Mouse (Mus musculus): Measurements from ENCODE around the gene Rln1. TPM values are rescaled to one million over a fixed set of nuclear protein-coding genes. Genes with fewer than 3 reads are reported as not detected.
A peak's percentile ranks its signal among the peaks of the same experiment; 100 is the strongest.

Rln1 gene
- polyA plus RNA-seq, 1 experiment from 2014 or later: 2.2 TPM

GRCm38 (mm10) chr19:29323416-29324049, 10.9 kb downstream of the Rln1 start:
- Histone ChIP-seq H3K9me3 (no peaks in the 10 kb centered on the region), H3K4me1 (replicated peaks) (peaks cover 9% of the 10 kb centered on the region), H3K27ac (no peak overlapping the region), H3K27me3 (ENCODE audit: insufficient read depth, poor library complexity, severe bottlenecking) (peaks cover 18% of the 10 kb centered on the region; the same call in 1 of the 2 replicates), H3K36me3 (no peaks in the 10 kb centered on the region), H3K4me3 (no peak overlapping the region)
- DNase-seq (ENCODE audit: low spot score): no peak
- WGBS: 75% methylated on average over 8 of the region's 8 CpGs

GRCm38 (mm10) chr19:29312661-29313060, 21.8 kb downstream of the Rln1 start:
- Histone ChIP-seq H3K36me3 (peaks cover 37% of the 10 kb centered on the region), H3K27ac (no peak overlapping the region), H3K4me1 (replicated peaks) (no peaks in the 10 kb centered on the region), H3K4me3 (no peak overlapping the region), H3K9me3 (peaks cover 11% of the 10 kb centered on the region), H3K27me3 (ENCODE audit: insufficient read depth, poor library complexity, severe bottlenecking) (no peaks in the 10 kb centered on the region)
- DNase-seq (ENCODE audit: low spot score): no peak
- 59% methylated on average over 7 of the region's 7 CpGs for whole genome bisulfite sequencing

GRCm38 (mm10) chr19:29311791-29312190, 22.7 kb downstream of the Rln1 start:
- DNase-seq (ENCODE audit: low spot score): no peak
- H3K27ac ChIP-seq: no peak overlapping the region
- peaks cover 11% of the 10 kb centered on the region for H3K9me3 ChIP-seq
- H3K4me1 ChIP-seq (replicated peaks): no peaks in the 10 kb centered on the region
- H3K4me3 ChIP-seq: no peak overlapping the region
- no peaks in the 10 kb centered on the region for H3K27me3 ChIP-seq (ENCODE audit: insufficient read depth, poor library complexity, severe bottlenecking)
- WGBS: 97% methylated on average over 8 of the region's 8 CpGs
- peaks cover 40% of the 10 kb centered on the region for H3K36me3 ChIP-seq

DNA sequence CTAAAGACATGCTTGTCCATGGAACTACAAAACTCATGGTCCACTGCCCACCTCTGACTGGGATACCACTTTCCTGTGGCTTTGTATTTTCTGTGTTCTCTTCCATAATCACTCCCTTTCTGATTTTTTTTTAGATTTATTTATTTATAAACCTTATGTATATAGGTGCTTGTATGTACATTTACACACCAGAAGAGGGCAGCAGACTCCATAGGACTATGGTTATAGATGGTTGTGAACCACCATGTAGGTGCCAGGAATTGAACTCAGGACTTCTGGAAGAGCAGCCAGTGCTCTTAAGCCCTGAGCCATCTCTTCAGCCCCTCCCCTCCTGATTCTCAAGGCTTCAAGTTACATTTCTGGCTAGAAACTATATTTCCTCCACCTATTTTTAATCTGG, 25.6 kb downstream of the Rln1 start:
- H3K4me1 ChIP-seq (replicated peaks): no peaks in the 10 kb centered on the region
- H3K9me3 ChIP-seq: no peaks in the 10 kb centered on the region
- no peak for DNase-seq (ENCODE audit: low spot score)
- H3K27ac ChIP-seq: no peak overlapping the region
- peaks cover 36% of the 10 kb centered on the region for H3K36me3 ChIP-seq
- no peak overlapping the region for H3K4me3 ChIP-seq
- H3K27me3 ChIP-seq (ENCODE audit: insufficient read depth, poor library complexity, severe bottlenecking): no peaks in the 10 kb centered on the region

- H3K36me3 ChIP-seq: peaks cover 54% of the 10 kb centered on the region
- H3K4me1 ChIP-seq (replicated peaks): no peaks in the 10 kb centered on the region
- no peak overlapping the region for H3K4me3 ChIP-seq
- H3K9me3 ChIP-seq: no peaks in the 10 kb centered on the region
- H3K27ac ChIP-seq: no peak overlapping the region
- H3K27me3 ChIP-seq (ENCODE audit: insufficient read depth, poor library complexity, severe bottlenecking): no peaks in the 10 kb centered on the region
- 94% methylated on average over 2 of the region's 2 CpGs for WGBS
- no peak for DNase-seq (ENCODE audit: low spot score)
Measured at GRCm38 (mm10) chr19:29302119-29302518, 32.4 kb downstream of the Rln1 start.

GRCm38 (mm10) chr19:29300919-29301318, 33.6 kb downstream of the Rln1 start:
- no peak for DNase-seq (ENCODE audit: low spot score)
- Histone ChIP-seq H3K9me3 (no peaks in the 10 kb centered on the region), H3K4me3 (no peak overlapping the region), H3K36me3 (peaks cover 58% of the 10 kb centered on the region), H3K4me1 (replicated peaks) (no peaks in the 10 kb centered on the region), H3K27ac (no peak overlapping the region), H3K27me3 (ENCODE audit: insufficient read depth, poor library complexity, severe bottlenecking) (no peaks in the 10 kb centered on the region)
- 92% methylated on average over 13 of the region's 13 CpGs for WGBS

GRCm38 (mm10) chr19:29297366-29297765, 37.1 kb downstream of the Rln1 start:
- Histone ChIP-seq H3K27me3 (ENCODE audit: insufficient read depth, poor library complexity, severe bottlenecking) (no peaks in the 10 kb centered on the region), H3K4me1 (replicated peaks) (no peaks in the 10 kb centered on the region), H3K27ac (no peak overlapping the region), H3K4me3 (no peak overlapping the region), H3K36me3 (peaks cover 52% of the 10 kb centered on the region), H3K9me3 (no peaks in the 10 kb centered on the region)
- WGBS: 95% methylated on average over 1 of the region's 1 CpGs
- no peak for DNase-seq (ENCODE audit: low spot score)

GRCm38 (mm10) chr19:29296166-29296565, 38.3 kb downstream of the Rln1 start:
- Histone ChIP-seq H3K9me3 (no peaks in the 10 kb centered on the region), H3K4me3 (no peak overlapping the region), H3K27ac (no peak overlapping the region), H3K36me3 (peaks cover 58% of the 10 kb centered on the region), H3K4me1 (replicated peaks) (no peaks in the 10 kb centered on the region), H3K27me3 (ENCODE audit: insufficient read depth, poor library complexity, severe bottlenecking) (no peaks in the 10 kb centered on the region)
- DNase-seq (ENCODE audit: low spot score): no peak

GRCm38 (mm10) chr19:29294756-29295155, 39.7 kb downstream of the Rln1 start:
- 71% methylated on average over 2 of the region's 2 CpGs for WGBS
- no peak overlapping the region for H3K4me3 ChIP-seq
- no peak for DNase-seq (ENCODE audit: low spot score)
- H3K9me3 ChIP-seq: no peaks in the 10 kb centered on the region
- no peak overlapping the region for H3K27ac ChIP-seq
- peaks cover 54% of the 10 kb centered on the region for H3K36me3 ChIP-seq
- no peaks in the 10 kb centered on the region for H3K4me1 ChIP-seq (replicated peaks)
- H3K27me3 ChIP-seq (ENCODE audit: insufficient read depth, poor library complexity, severe bottlenecking): no peaks in the 10 kb centered on the region

- no peak for DNase-seq (ENCODE audit: low spot score)
- peaks cover 36% of the 10 kb centered on the region for H3K36me3 ChIP-seq
- no peak overlapping the region; the same call in 1 of the 2 replicates for H3K27ac ChIP-seq
- H3K4me1 ChIP-seq (replicated peaks): 0 out of 2 replicates have a peak, but pooled peaks cover 1% of the 10 kb centered on the region
- H3K27me3 ChIP-seq (ENCODE audit: insufficient read depth, poor library complexity, severe bottlenecking): no peaks in the 10 kb centered on the region
- H3K9me3 ChIP-seq: no peaks in the 10 kb centered on the region
- no peak overlapping the region for H3K4me3 ChIP-seq
- WGBS: 81% methylated on average over 4 of the region's 4 CpGs
Measured at GRCm38 (mm10) chr19:29292546-29292945, 41.9 kb downstream of the Rln1 start.

DNA sequence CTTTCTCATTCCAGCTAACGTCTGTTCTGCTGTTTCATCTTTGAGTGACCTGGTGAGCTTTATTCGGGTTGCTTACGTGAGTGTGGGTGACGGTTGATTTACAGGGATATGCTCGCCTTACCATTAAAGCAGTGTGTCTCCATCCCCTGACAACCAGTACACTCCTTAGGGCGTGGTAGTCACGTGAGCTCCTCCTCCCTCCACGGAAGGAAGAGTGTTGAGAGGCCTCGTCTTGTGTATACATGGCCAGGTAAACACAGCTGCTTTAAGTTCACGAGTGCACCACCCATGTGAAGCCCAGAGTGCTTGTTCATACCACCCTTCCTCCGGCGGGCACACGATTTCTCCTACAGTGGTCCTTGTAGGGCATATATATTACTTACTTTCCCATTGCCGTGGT, 42.9 kb downstream of the Rln1 start:
- Histone ChIP-seq H3K4me3 (no peak overlapping the region), H3K4me1 (replicated peaks) (0 out of 2 replicates have a peak, but pooled peaks cover 3% of the 10 kb centered on the region), H3K36me3 (peaks cover 33% of the 10 kb centered on the region), H3K27me3 (ENCODE audit: insufficient read depth, poor library complexity, severe bottlenecking) (no peaks in the 10 kb centered on the region), H3K9me3 (no peaks in the 10 kb centered on the region), H3K27ac (no peak overlapping the region)
- WGBS: 87% methylated on average over 14 of the region's 14 CpGs
- no peak for DNase-seq (ENCODE audit: low spot score)

GRCm38 (mm10) chr19:29287863-29288262, 46.6 kb downstream of the Rln1 start:
- Histone ChIP-seq H3K36me3 (peaks cover 36% of the 10 kb centered on the region), H3K9me3 (no peaks in the 10 kb centered on the region), H3K27ac (no peak overlapping the region), H3K27me3 (ENCODE audit: insufficient read depth, poor library complexity, severe bottlenecking) (no peaks in the 10 kb centered on the region), H3K4me3 (no peak overlapping the region), H3K4me1 (replicated peaks) (peaks cover 16% of the 10 kb centered on the region)
- no peak for DNase-seq (ENCODE audit: low spot score)
- 63% methylated on average over 8 of the region's 8 CpGs for WGBS

- no peaks in the 10 kb centered on the region for H3K9me3 ChIP-seq
- DNase-seq (ENCODE audit: low spot score): peak; percentile 33
- H3K36me3 ChIP-seq: peaks cover 16% of the 10 kb centered on the region
- H3K4me1 ChIP-seq (replicated peaks): peaks cover 16% of the 10 kb centered on the region
- H3K27ac ChIP-seq: peak overlapping the region; percentile 57
- 25% methylated on average over 7 of the region's 7 CpGs for WGBS
- no peaks in the 10 kb centered on the region for H3K27me3 ChIP-seq (ENCODE audit: insufficient read depth, poor library complexity, severe bottlenecking)
- H3K4me3 ChIP-seq: no peak overlapping the region
Measured at GRCm38 (mm10) chr19:29285451-29285869, 49.0 kb downstream of the Rln1 start.
